Mouse (Mus musculus) intestine, postnatal 0 days (tissue): ENCODE data around the gene Cd81. TPM values are rescaled to one million over a fixed set of nuclear protein-coding genes. Genes with fewer than 3 reads are reported as not detected.

Experiments used
- ATAC-seq: fragments of 200-750 bp; cut with Nextera tagmentation; 2 replicates; pipeline ENCODE4 v1.8.0; 2017; ENCODE audit warnings: mild to moderate bottlenecking, moderate TSS enrichment, moderate library complexity
- H3K27ac ChIP-seq: fragments of 300-500 bp; sonication (generic); 2 replicates; pipeline ENCODE4 v1.5.1; 2014; ENCODE audit warnings: mild to moderate bottlenecking, low read depth, low read length, moderate library complexity
- H3K27me3 ChIP-seq: fragments of 300-500 bp; sonication (generic); replicated peaks from 2 replicates; pipeline ENCODE4 v1.6.1; 2014; ENCODE audit warnings: low read length, mixed read lengths; ENCODE audit not compliant: control insufficient read depth, insufficient read depth
- H3K36me3 ChIP-seq: fragments of 300-500 bp; sonication (generic); 2 replicates; pipeline ENCODE4 v1.6.1; 2014; ENCODE audit warnings: mild to moderate bottlenecking, moderate library complexity; ENCODE audit not compliant: control insufficient read depth, insufficient read depth
- H3K4me1 ChIP-seq: fragments of 300-500 bp; sonication (generic); replicated peaks from 2 replicates; pipeline ENCODE4 v1.6.1; 2014; ENCODE audit warnings: antibody characterized with exemption, low read length, mixed read lengths; ENCODE audit not compliant: control insufficient read depth, insufficient read depth
- H3K4me2 ChIP-seq: fragments of 300-500 bp; sonication (generic); replicated peaks from 2 replicates; pipeline ENCODE4 v1.6.1; 2014; ENCODE audit warnings: low read depth, mild to moderate bottlenecking, moderate library complexity
- H3K4me3 ChIP-seq: fragments of 300-500 bp; sonication (generic); 2 replicates; pipeline ENCODE4 v1.5.1; 2014; ENCODE audit warnings: low read depth, low read length
- H3K9ac ChIP-seq: fragments of 300-500 bp; sonication (generic); 2 replicates; pipeline ENCODE4 v1.6.1; 2014; ENCODE audit warnings: mild to moderate bottlenecking, low read depth, low read length
- H3K9me3 ChIP-seq: fragments of 300-500 bp; sonication (generic); 2 replicates; pipeline ENCODE4 v1.6.1; 2016; ENCODE audit warnings: mixed run types; ENCODE audit not compliant: control insufficient read depth
- CTCF ChIP-seq: sonication (generic); IDR thresholded peaks from 2 replicates; pipeline ENCODE4 v1.5.1; 2016; ENCODE audit warnings: low read depth, mild to moderate bottlenecking, control low read depth, antibody characterized with exemption, moderate library complexity
- WGBS: fragments of 180-500 bp; shearing (Covaris S2); extraction: QIAGEN DNeasy Blood & Tissue Kit; methylation state at CpG from one replicate; pipeline ENCODE4 v1.1.7; 2014; 5-methylcytosine and 5-hydroxymethylcytosine counted together
- polyA plus RNA-seq: library from polyadenylated mRNA; unstranded; fragments of >200 nt; fragmentation: Nextera tagmentation; extraction: Ambion mirVana; gene quantifications from 2 replicates; pipeline ENCODE4 v1.2.1, GENCODE M21; 2015

Cd81 gene
- polyA plus RNA-seq, 1 experiment from 2014 or later = 216 TPM

- WGBS = 77% methylated on average over 11 of the region's 11 CpGs
- no peak for TF ChIP-seq CTCF
- Histone ChIP-seq H3K27me3 (no peaks in the 10 kb centered on the region), H3K4me1 (peaks cover 23% of the 10 kb centered on the region), H3K4me3 (no peak overlapping the region), H3K36me3 (no peaks in the 10 kb centered on the region; the same call in 1 of the 2 replicates), H3K9me3 (no peaks in the 10 kb centered on the region), H3K27ac (no peak overlapping the region), H3K4me2 (peak overlapping the region; percentile 95), H3K9ac (no peak overlapping the region)
- no peak for ATAC-seq
Observed at GRCm38 (mm10) chr7:143055499-143056186, 3.1 kb downstream of the Cd81 start.

GRCm38 (mm10) chr7:143057023-143057422 lies 4.5 kb downstream of the Cd81 start:
- ATAC-seq = no peak
- Histone ChIP-seq H3K4me2 (peak overlapping the region; percentile 44; the same call in 1 of the 2 replicates), H3K4me1 (peaks cover 23% of the 10 kb centered on the region), H3K9ac (no peak overlapping the region), H3K27ac (no peak overlapping the region), H3K9me3 (no peaks in the 10 kb centered on the region), H3K4me3 (no peak overlapping the region), H3K36me3 (no peaks in the 10 kb centered on the region; the same call in none of the 2 replicates), H3K27me3 (no peaks in the 10 kb centered on the region)
- WGBS = 47% methylated on average over 5 of the region's 5 CpGs
- no peak for TF ChIP-seq CTCF

DNA sequence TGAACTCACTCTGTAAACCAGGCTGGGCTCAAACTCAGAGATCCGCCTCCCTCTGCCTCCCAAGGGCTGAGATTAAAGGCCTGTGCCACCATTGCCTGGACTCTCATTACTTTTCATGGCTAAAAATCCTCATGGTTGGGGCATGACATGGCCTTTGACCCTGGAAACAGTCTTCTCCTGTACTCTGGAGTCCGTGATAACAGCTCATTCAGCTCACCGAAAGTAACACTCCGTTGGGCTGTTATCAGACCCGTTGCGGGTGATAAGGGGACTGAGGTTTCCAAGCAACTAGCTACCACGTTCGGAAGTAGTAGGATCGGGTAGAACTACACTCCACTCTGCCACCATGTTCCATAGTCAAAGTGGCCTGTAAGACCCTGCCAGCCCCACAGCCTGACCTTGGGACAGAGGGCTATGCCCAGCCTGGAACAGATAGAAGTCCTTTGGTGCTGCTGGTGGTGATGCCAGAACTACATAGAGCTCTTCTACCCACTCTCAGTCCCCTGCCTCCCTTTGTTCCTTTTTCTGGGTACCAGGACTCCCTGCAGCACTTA lies 5.2 kb downstream of the Cd81 start:
- H3K9me3 ChIP-seq = no peaks in the 10 kb centered on the region
- H3K9ac ChIP-seq = no peak overlapping the region
- peak overlapping the region; percentile 47 for H3K27ac ChIP-seq
- no peaks in the 10 kb centered on the region; the same call in none of the 2 replicates for H3K36me3 ChIP-seq
- peaks cover 23% of the 10 kb centered on the region for H3K4me1 ChIP-seq
- H3K4me3 ChIP-seq = no peak overlapping the region
- no peaks in the 10 kb centered on the region for H3K27me3 ChIP-seq
- 26% methylated on average over 9 of the region's 9 CpGs for WGBS
- peak; percentile 51 for ATAC-seq
- peak overlapping the region; percentile 44 for H3K4me2 ChIP-seq
- TF ChIP-seq CTCF = no peak

- Histone ChIP-seq H3K4me2 (peak overlapping the region; percentile 44), H3K9me3 (no peaks in the 10 kb centered on the region), H3K4me1 (peaks cover 23% of the 10 kb centered on the region), H3K9ac (no peak overlapping the region), H3K27ac (peak overlapping the region; percentile 47), H3K4me3 (no peak overlapping the region), H3K27me3 (no peaks in the 10 kb centered on the region), H3K36me3 (peaks cover 4% of the 10 kb centered on the region)
- TF ChIP-seq CTCF = no peak
- ATAC-seq = no peak
- 45% methylated on average over 5 of the region's 5 CpGs for WGBS
Observed at GRCm38 (mm10) chr7:143058221-143058697, 5.7 kb downstream of the Cd81 start.

GRCm38 (mm10) chr7:143059202-143059870 lies 6.8 kb downstream of the Cd81 start:
- no peak overlapping the region for H3K4me2 ChIP-seq
- no peak overlapping the region for H3K4me3 ChIP-seq
- peaks cover 23% of the 10 kb centered on the region for H3K4me1 ChIP-seq
- no peak overlapping the region for H3K27ac ChIP-seq
- H3K9me3 ChIP-seq = no peaks in the 10 kb centered on the region
- peaks cover 15% of the 10 kb centered on the region for H3K36me3 ChIP-seq
- H3K27me3 ChIP-seq = no peaks in the 10 kb centered on the region
- ATAC-seq = no peak
- TF ChIP-seq CTCF = no peak
- WGBS = 59% methylated on average over 5 of the region's 5 CpGs
- H3K9ac ChIP-seq = peak overlapping the region; percentile 8; the same call in 1 of the 2 replicates

DNA sequence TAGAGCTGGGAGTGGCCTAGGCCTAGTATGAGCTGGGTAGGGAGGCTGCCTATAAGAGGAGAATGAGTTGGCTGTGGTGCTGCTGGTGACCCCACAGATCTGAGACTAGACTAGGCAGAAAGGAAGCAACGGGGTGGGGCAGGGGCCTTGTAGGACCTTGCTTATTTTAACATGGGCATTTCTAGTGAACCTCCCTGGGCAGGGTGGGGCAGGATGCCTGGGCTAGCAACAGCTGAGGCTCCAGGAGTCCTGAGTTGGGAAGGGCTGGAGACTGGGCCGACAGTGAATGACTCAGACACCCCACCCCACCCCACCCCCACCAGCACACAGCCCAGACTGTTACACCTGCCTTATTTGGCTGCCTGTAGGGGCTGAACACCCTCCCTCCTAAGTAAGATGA lies 10.2 kb downstream of the Cd81 start:
- 0 out of 2 replicates have a peak, but pooled peaks have one; percentile 11 for ATAC-seq
- 47% methylated on average over 2 of the region's 2 CpGs for WGBS
- no peak overlapping the region for H3K9ac ChIP-seq
- TF ChIP-seq CTCF = no peak
- H3K4me3 ChIP-seq = no peak overlapping the region
- peaks cover 9% of the 10 kb centered on the region for H3K4me1 ChIP-seq
- H3K27ac ChIP-seq = no peak overlapping the region
- H3K9me3 ChIP-seq = no peaks in the 10 kb centered on the region
- no peaks in the 10 kb centered on the region for H3K27me3 ChIP-seq
- no peak overlapping the region for H3K4me2 ChIP-seq
- peaks cover 46% of the 10 kb centered on the region for H3K36me3 ChIP-seq
